Mouse (Mus musculus) brain, adult 2 months (tissue): Measurements from ENCODE around the gene Kat6b.

ENCODE experiments used
- DNase-seq: peaks from one replicate; pipeline ENCODE4 v3.0.0; 2011; ENCODE audit warnings: low read depth, low spot score

Kat6b gene

DNA sequence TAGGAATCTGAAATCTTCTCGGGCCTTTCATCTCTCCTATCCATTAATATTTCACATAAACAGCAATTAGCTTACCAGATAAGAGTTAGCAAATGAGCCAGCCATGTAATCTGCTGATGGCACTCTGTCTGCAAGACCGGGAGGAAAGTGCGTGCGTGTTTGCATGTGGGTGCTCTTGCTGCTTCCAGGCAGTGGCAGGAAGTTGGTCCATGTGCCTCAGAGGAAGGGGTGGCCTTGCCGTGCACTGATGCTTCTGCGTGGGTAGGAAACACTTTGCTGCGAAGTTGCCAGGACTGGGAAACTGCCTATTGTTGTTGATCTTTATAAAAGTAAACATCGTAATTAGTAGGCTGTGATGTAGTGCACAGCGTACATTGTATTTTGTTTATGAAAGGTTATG lies 42.0 kb downstream of the Kat6b start:
- DNase-seq: peak; percentile 76

DNA sequence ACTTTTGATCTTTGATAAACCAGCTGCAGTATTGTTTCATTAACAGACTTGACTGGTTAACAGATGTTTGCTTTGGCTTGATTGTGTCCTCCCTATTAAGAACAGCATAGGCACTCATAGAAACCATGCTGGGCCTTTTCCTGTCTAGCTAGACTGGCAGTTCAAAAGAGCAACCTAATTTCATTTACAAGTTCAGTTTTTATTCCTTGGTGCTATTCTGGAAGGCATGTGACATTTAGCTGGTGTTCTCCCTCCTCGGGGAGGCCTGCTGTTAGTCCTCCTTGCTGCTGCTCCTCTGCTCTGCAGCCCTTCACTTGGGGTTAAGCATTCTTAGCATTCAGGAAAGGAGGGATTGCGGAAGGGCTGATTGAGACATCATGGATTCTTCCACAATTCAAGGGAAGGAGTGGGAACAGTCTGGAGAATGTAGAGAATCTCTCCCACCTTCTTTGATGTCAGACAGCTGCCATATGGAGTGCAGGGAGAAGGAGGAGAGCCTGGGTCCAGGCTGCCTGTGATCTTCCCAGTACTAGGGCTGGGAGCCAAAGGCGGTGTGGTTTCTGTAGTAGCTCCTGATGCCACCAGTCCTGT lies 42.7 kb downstream of the Kat6b start:
- peak; percentile 97 for DNase-seq

DNA sequence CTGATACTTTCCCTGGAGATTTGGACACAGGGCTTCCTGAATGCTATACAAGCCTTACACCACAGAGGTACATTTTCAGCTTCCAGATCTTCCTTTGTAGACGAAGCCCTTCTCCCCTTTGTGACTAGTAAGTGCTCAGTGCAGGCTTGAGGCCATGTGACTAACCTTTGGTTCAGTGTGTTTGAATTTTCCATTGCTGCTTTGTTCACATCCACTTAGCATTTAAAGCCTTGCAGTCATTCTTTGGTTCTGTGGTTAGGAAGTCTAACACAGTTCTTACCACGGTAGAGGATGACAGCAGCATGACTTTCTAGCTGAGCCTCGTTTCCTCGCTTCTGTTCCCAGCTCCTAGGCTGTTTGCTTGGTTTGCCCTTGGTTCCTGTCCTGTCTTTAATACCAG lies 44.4 kb downstream of the Kat6b start:
- no peak for DNase-seq

DNA sequence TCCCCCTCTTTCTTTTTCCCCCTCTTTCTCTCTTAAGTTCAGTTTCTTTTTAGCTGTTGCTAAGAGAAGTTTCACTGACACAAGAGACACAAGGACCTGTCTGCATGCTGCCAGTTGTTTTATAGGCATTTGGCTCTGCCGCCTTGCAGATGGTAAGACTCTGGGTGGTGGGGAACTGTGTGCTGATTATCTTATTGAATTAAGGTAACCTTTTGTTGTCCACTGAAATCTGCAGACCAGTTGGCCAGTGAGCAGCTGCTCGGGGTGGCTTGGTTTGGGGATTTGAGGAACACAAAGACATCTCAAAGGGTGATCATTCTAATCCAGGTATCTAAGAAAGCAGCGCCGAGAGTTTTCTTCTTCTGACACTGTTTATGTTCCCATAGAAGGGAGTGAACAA lies 52.3 kb downstream of the Kat6b start:
- no peak for DNase-seq

DNA sequence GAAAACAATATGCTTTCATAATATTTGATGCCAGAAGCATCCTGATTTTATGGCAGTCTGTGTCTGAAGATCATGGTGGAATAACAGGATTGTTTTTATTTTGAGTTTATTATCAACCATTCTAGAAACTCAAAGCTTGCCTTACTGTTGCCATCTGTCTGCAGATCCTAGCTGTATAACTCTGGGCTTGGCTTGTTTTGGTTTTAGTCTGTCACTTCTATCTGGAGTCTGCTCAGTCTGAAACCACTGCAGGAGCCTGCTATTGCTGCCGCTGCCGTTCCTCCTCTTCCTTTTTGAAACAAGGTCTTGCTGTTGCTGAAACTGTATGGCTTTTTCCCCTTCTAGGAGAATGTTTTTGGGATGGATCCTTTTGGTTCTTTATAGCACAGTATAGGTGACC lies 52.8 kb downstream of the Kat6b start:
- peak; percentile 71 for DNase-seq

DNA sequence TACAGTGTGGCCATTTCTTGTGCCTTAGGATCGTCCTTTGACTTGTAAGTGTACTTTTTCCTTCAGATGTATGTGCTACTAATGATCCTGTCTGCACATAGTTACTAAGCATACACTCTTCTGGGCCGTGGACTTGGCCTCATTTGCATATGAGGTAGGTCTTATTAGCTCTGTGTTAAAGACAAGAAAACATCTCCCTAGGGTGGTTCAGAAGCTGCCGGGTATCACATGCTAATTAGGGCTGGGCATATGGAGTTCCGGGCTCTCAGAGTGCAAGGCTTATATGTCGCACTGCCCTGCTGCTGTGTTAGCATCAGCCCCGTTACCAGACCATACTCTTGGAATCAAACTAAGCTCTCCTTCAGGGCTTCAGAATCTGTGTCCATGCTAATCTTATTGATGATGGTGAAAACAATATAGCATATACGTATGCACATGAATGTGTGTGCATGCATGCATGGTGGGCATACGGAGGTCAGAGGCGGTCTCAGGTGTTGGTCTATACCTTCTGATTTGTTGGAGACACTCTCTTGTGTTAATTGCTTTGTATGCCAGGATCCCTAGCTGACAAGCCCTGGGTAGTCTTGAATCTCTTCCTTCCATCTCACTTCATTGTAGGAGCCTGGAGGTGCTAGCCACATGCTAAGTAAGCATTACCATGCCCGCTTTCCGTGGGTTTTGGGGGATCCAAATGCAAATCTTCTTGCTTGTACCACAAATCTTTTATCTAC lies 53.5 kb downstream of the Kat6b start:
- DNase-seq: no peak

DNA sequence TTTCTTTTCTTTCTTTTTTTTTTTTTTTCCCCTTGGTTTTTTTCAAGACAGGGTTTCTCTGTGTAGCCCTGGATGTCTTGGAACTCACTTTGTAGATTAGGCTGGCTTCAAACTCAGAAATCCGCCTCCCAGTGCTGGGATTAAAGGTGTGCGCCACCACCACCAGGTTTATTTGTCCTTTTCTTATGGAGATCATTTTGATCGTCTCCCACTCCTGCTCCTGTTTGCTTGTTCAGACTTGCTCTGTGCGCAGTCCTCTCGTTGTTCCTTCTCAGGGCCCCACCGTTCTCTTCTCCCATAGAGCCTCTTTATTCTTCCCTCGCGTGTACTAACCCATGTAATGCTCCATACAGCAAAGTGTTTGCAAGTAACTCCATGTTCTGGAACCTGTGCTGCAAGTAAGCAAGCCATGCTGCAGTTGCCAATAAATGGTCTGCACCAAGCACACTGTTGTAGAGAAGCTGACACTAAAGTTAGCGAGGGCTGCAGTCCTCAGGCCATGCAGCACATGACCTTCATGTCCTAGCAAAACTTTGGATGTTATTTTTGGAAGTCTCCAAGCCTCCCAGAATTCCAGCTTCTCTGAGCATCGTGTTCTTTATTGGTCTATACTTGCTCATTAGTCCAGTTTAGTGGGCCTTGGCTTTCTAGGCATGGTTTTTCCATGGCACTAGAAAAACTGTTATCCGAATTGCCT lies 55.4 kb downstream of the Kat6b start:
- DNase-seq: no peak

DNA sequence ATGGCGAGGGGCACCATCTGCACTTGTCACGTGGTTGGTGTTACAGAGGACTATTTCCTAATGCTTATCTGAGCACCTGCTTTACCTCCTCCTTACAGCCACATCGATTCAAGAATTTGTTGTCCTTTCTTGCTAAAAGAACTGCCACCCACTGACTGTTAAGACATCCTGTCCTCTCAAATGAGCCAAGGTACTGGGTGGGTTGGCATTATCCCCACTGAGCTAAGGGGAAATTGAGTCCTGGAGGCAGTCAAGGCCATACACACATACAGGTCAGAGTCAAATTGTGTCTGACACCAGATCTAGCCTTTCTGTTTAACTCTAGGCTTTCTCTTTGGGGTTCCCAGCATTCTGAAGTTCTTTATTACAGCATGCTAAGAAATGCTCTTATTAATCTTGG lies 56.6 kb downstream of the Kat6b start:
- no peak for DNase-seq

DNA sequence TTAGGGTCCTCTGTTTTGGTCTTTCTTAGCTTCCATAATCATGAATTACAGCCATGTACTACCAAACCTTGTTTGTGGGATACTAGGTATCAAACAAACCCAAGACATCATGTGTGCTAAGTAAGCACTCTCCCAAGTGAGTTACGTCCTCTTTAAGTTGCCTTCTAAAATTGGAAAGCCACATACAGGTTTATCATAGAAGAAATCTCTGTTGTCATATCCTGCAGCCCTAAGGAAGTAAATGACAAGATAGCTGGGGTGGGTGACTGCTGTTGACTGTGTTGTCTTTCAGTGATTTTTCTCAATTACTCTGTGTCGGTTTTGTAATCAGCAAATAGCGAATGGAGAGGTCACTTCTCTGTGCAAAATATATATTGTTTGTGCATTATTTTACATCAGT lies 58.5 kb downstream of the Kat6b start:
- no peak for DNase-seq

DNA sequence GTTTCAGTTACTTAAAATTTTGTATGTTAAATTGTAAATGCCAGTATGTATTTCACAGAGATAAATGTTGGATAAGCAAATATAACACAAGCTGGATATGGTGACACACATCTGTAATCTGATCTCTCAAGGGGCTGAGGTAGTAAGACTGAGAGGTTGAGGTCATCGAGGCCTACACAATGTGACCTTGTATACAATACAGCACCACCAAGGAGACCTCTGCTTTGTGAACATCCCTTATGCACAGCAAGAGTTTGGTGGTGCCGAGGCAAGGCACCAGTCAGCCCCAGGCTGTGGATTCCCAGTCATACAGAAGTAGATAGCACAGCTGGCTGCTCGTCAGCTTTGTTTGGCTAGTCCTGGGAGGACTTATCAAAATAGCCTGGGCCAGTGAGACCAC lies 59.1 kb downstream of the Kat6b start:
- no peak for DNase-seq

DNA sequence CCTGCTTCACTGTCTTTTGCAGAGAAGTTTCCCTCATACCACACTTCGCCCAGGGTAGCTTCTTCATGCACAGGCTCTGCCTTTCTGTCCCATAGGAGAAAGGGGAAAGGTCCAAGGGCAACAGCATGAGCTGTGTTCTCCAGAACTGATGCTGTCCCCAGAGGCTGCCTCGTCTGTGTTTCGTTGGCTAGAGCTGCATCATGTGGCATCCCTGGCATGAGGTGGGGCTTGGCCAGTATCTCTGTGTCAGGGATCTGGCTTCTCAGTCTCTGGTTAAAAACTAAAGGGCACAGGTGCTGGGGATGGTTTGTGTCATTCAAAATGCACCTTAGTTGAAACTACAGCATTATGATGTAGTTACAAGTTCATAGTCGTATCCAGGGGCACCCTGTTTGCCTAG lies 64.3 kb downstream of the Kat6b start:
- no peak for DNase-seq

DNA sequence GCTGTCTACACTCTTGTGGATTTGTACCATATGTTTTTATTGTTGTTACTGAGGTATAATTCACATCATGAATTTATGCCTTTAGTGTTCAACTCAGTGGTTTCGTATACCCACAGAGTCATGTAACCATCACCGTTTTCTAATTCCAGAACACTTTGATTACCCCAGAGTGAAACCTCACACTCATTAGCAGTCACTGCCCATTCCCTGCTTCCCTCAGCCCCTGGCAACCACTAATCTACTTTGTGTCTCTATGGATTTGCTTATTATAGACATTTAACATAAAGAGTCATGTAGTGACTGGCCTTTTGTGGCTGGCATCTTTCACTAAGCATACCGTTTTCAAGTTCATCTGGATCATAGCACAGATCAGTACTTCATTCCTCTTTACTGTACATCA lies 65.1 kb downstream of the Kat6b start:
- DNase-seq: no peak

DNA sequence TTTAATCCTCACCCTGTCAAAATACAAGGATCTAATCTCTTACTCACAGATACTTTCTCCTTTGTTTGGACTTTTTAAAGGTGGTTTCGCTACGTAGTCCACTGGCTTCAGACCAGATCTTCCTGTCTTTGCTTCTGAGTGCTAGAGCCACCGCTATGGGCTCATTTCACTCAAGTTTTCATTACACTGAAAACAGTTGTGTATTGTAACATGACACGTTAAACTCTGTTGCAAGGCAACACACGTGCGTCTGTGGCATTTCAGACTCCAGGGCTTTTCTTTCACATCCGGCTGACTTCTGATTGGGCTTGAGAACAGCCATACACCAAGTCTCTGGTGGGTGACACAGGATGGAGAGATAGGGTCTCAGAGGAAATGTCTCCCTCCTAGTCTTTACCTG lies 66.1 kb downstream of the Kat6b start:
- DNase-seq: no peak

DNA sequence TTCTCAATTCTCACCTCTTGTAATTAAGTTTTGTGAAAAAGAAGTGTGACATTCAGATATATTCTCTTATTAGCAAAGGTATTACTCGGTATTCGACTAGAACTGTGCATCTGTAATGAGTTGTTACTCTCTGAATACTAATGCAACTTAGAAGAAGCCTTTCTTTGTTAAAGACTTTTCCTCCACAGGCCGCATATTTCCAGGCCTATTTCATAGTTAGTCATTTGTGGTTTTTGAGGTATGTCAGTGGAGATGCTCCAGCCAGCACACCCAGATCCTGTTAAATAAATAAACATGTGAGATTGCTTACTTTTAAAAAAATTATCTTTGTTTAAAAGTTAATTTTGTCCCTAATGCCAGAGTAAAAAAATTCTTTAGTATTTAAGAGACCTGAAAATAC lies 66.7 kb downstream of the Kat6b start:
- no peak for DNase-seq

DNA sequence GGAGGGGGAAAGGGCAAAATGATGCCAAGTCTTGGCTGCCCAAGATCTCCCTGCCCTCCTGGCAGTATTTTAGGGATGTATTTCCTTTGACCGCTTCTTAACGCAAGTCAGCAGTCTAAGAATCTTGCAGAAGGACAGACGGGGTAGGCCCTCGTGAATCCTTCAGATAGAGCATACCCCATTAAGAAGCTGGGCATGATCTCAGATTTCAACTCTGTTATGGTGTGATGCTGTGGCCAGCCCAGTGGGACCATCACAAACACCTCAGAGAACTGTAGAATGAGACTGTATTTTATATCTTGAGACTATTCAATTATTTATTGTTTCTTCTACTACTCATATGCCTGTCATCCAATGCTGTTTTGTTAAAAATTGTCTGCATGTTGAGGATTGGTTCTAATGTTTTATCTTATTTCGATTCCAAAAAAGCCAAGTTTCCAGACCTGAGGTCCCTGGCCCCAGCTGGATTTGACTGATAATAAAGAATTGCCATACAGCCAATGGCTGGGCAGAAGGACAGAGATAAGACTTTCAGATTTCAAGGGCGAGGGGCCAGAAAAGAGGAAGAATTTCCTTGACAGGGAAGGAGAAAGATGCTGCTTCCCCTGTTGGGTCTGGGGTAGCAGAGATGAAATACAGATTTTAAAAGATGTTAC lies 67.8 kb downstream of the Kat6b start:
- no peak for DNase-seq

DNA sequence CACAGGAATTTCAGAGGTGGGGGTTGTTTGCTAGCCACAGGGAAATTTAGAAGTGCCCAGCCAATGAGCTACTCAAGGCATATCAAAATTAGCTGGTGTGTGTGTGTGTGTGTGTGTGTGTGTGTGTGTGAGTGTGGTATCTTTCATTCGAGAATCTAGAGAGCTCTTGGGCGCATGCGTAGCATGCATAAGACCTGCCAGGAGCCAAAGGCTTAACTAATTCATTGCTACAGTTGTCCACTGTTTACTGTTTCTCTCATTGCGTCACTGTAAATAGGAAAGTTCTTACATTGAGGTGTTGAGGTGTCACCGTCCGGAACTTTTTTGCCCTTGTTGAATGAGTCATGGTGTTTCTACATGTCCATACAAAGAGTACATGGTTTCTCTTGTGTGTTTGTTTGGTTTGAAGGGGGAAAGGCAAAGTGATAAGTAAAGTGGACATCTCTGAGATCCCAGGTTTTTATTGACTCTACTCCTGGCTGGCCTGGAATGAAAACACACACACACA lies 68.4 kb downstream of the Kat6b start:
- no peak for DNase-seq

DNA sequence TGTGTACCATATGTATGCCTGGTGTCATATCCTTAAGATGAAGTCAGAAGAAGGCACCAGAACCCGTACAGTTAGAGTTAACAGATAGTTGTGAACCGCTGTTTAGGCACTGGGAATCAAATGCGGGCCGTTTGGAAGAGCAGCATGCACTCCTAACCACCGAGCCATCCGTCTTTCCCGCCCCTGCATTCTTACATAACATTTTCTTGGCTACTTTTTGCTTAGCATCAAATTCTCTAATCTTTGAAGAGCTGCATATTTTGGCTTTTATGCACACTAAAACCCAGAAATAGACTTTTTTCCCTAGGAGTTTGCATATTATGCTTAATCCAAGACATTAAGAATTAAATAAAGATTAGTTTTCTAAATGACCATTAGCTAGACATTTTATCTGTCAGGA lies 69.3 kb downstream of the Kat6b start:
- peak; percentile 61 for DNase-seq

DNA sequence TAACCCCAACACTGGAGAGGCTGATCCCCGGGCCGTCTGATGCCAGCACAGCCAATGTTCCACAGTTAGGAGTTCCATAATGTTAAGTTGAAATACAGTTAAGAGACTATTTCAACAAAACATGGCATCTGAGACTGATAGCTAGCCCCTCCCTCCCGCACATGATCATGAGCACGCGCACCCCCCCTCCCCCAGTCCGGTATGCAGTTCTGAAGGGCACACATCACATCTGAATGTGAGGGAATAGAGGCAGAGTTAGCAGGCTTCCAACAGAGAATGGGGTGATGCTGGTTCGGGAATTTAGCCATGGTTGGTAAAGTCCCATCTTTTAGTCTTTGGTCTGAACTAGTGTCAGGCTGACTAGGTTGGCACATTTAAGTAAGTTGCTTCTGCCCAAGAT lies 70.4 kb downstream of the Kat6b start:
- no peak for DNase-seq

DNA sequence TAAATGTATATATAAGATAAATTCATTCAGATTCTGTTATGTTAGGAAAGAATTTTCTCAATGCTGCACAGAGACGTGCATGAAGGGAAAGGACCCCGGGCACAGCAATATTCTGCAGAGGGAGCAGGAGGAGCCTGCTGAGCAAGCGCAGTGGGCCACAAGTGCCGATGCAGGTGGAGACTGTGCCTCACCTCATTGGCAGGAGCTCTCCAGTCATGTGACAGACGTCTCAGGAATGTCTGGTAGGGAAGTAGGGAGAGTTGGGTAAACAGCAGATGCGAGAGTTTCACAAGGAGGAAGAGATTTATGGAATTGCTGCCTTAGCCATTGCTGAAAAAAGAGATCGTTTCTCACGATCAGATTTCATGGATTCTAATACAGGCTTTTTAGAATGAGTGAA lies 71.7 kb downstream of the Kat6b start:
- DNase-seq: peak; percentile 76

DNA sequence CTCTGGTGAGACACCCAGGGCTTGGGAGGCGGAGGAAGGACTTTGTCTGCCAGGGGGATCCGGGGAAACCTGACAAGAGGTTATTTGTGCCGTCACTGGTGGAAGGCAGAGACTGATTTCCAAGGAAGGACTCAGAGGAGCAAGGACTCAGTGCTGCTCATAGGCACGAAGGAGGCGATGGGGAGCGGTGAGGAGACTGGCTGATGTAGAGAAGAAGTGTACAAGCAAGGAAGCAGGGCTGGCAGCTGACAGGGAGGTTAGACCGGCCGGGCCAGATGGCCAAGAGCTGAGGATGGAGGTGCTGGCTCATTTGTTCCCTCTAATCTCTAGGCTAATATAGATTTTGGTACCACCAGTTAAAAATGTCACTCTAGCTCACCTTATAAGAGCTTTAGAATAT lies 72.8 kb downstream of the Kat6b start:
- DNase-seq: peak; percentile 69

DNA sequence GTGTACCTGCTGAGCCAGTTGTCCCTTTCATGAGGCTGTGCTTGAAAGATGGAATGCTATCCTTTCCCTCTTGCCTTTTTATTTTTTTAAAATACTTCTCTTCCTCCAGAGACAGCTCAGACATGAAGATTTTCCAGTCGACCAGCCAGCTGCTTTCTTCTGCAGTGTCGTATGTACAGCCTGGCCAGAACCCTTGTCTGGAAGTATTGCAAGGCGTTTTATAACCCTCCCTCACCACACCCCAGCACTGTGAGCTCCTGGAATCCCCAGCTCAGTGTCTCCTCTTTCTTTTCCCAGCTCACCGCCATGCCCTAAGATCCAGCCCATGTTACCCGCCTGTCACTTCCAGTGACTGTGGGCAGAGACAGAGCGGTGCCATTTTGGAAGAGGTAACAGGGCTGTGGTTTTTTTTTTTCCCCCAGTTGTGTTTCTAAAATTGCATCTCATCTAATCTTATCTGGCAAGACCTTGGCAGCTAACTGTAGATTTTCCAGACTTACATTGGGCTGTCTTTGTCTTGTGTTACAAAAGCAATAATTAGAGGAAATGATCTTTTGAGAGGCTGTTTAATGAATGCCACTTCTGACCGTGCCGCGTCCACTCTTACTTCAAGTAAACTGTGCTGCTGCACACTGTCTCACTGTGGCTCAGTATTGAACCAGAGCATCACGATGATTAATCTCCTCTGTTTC lies 77.4 kb downstream of the Kat6b start:
- peak; percentile 62 for DNase-seq

DNA sequence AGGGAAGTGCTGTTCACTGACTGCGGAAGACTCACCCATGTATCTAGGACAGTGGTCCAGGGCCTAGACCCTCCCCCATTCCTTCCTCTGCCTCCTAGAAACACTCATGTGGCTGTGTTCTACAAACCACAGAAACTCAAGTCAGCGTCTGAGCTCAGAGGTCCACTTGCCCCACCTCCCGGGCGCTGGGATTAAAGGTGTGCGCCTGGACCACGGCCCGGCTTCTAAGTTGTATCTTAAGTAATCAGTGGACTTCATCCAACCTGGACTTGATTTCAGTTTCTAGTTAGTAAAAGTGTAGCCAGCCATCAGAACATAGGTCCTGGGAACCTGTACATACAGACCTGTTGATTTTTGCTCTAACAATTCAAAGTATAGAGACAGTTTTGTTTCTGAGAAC lies 78.2 kb downstream of the Kat6b start:
- no peak for DNase-seq
